Mouse (Mus musculus): ENCODE measurements at regions not wholly inside any gene's neighbourhood (a gene's known extent, or its start where the extent isn't known, plus 50 kb on each side); places are given as distances from the start of the nearest gene placed in this dataset.

GRCm38 (mm10) chr1:88575917-88576669 is 66.2 kb upstream of the Glrp1 start:
- DNase-seq (ENCODE audit: low spot score in 2 of 2) = peak; percentile 19 to 65

DNA sequence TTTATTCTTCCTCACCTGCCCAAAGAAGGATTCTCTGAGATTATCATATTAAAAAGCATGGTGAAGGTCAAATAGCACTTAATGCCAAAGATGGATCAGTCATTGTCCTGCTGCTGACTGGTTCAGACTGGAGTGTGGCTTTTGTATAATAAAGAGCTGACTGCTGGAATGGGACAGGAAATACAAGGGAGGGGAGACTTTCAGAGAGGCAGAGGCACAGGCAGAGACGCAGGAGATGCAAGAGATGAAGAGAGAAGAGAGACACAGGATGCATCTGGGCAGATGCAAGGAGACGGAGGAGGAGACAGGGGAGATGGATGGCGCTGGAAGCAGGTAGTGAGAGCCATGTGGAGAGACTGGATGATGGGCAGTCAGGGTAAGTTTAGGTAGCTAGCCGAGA is 65.4 kb upstream of the Glrp1 start:
- DNase-seq (ENCODE audit: low spot score in 2 of 2) = no peak

GRCm38 (mm10) chr1:88572161-88572560 is 62.3 kb upstream of the Glrp1 start:
- no peak for DNase-seq (ENCODE audit: low spot score in 2 of 2)

DNA sequence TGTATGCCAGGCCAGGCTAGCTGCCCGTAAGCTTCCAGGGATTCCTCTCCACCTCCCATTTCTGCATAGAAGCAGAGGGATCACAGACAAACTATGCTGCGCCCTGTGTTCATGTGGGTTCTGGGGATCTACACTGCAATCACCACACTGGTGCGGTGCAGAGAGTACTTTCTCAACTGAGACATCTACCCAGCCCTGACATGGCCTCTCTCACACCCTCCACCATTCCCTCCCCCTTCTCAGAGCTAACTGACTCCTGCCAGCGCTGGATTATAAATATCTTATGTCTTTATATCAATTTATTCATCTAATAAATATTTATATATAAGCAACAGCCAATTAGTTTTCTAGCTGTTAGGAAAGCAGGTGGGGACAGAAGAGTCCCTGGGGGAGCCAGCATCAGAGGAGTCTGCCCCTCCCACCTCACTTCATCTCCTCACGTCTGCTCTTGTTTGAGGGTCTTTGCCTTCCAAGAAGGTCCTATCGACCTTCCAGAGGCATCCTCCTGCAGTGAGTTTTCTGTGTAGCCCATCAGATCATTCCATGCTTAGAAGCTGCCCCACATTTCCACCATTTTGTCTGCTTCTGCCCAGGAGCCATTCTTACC is 58.7 kb upstream of the Glrp1 start:
- no peak for DNase-seq (ENCODE audit: low spot score in 2 of 2)

DNA sequence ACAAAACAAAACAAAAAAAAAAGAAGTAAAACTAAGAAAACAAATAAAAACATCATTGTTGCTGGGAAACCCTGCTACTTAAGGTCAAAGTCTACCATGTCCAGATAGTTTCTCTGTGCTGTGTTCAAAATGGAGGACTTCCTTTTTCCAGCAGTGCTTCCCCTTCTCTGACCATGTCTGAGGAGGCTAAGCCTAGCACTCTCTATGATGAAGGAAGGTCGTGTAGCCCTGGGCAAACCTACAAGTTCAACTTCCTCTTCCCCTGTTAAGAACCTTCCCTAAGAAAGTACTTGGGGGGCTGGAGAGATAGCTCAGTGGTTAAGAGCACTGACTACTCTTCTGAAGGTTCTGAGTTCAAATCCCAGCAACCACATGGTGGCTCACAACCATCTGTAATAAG is 57.3 kb upstream of the Glrp1 start:
- no peak for DNase-seq (ENCODE audit: low spot score in 2 of 2)

DNA sequence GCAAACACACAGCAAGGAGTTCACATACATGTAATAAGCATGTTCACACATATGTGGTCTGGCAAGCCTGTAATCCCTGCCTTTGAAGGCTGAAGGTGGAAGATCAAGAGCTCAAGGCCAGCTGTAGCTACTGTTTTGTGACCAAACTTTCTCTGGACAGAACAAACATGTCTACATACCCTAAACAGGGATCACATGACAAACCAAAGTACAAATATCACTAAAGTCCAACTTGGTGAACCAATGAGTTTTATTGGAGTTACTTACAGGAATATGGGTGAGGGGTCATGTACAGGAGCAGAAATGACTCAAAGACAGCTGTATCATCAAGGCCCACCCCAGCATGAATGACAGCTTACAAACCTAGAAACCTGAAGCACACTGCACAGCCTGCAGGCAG is 56.6 kb upstream of the Glrp1 start:
- DNase-seq (ENCODE audit: low spot score in 2 of 2) = no peak

DNA sequence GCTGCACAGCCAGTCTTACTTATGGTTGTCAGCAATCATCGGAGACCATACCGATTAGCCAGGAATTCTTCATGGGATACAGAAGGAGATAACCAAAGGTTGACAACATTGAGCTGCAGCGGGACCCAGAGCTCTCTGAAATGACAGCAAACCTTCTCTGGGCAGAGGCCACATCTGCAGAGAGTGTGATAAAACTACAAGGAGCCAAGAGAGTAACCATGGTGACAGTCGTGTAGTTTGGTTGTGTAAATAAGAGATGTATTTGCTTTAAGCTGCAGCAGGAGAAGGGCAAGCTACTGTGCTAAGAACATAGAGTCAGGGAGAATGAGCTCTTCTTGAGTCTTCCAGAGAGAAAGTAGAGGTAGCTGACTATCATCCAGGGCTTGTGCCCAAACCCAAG is 55.0 kb upstream of the Glrp1 start:
- DNase-seq (ENCODE audit: low spot score in 2 of 2) = no peak

- DNase-seq (ENCODE audit: low spot score in 2 of 2) = peak; percentile 84 to 95
These were observed 52.5 kb upstream of the Glrp1 start for GRCm38 (mm10) chr1:88562361-88562760.

DNA sequence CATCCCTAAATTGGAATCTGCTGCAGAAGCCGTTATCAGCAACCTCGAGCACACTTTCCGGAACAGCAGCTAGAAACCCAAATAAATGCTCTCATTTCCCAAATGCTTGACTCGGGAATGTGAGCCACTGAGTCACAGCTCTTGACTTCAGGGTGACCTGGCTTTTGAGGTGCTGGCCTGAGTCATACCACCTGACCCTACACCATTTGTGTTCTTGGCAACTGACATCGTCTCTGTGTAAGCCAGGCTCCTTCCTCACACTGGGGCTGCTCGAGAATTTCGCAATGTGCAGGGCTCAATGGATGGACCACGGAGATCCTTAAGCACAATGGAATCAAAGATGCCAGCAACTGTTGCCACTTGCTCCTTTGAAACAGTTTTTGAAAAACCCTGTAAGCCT is 50.9 kb upstream of the Glrp1 start:
- DNase-seq (ENCODE audit: low spot score in 2 of 2) = no peak
